Mouse (Mus musculus) lung, postnatal 0 days (tissue): ENCODE data around the gene Cop1. TPM values are rescaled to one million over a fixed set of nuclear protein-coding genes. Genes with fewer than 3 reads are reported as not detected.
A peak's percentile ranks its signal among the peaks of the same experiment; 100 is the strongest.
"Not testable (repeated sequence)": the region's sequence is repeated elsewhere in the genome, so short reads cannot be mapped to it uniquely, and the experiment has no call there.

ENCODE experiments used
- ATAC-seq: fragments of 200-750 bp; cut with Nextera tagmentation; 2 replicates; pipeline ENCODE4 v1.8.0; 2017; ENCODE audit warnings: moderate library complexity
- DNase-seq: peaks from one replicate; pipeline ENCODE4 v3.0.0-alpha.2; 2016; ENCODE audit warnings: low spot score
- H3K27ac ChIP-seq: fragments of 300-500 bp; sonication (generic); 2 replicates; pipeline ENCODE4 v1.5.1; 2014; ENCODE audit warnings: antibody characterized with exemption, mild to moderate bottlenecking, low read length, mixed read lengths
- H3K27me3 ChIP-seq: fragments of 300-500 bp; sonication (generic); replicated peaks from 2 replicates; pipeline ENCODE4 v1.6.1; 2014; ENCODE audit warnings: low read length, mixed read lengths; ENCODE audit not compliant: insufficient read depth
- H3K36me3 ChIP-seq: fragments of 300-500 bp; sonication (generic); 2 replicates; pipeline ENCODE4 v1.6.1; 2014; ENCODE audit warnings: low read length, mixed read lengths; ENCODE audit not compliant: insufficient read depth
- H3K4me1 ChIP-seq: fragments of 300-500 bp; sonication (generic); 2 replicates; pipeline ENCODE4 v1.6.1; 2014; ENCODE audit warnings: antibody characterized with exemption, low read depth, low read length, mixed read lengths; ENCODE audit not compliant: insufficient read depth
- H3K4me2 ChIP-seq: fragments of 300-500 bp; sonication (generic); replicated peaks from 2 replicates; pipeline ENCODE4 v1.6.1; 2014; ENCODE audit warnings: low read depth, mild to moderate bottlenecking, low read length, moderate library complexity, mixed read lengths
- H3K4me3 ChIP-seq: fragments of 300-500 bp; sonication (generic); 2 replicates; pipeline ENCODE4 v1.5.1; 2014; ENCODE audit warnings: low read depth, low read length
- H3K9ac ChIP-seq: fragments of 300-500 bp; sonication (generic); replicated peaks from 2 replicates; pipeline ENCODE4 v1.6.1; 2014; ENCODE audit warnings: low read depth, mild to moderate bottlenecking
- H3K9me3 ChIP-seq: fragments of 300-500 bp; sonication (generic); 2 replicates; pipeline ENCODE4 v1.6.1; 2016; ENCODE audit warnings: low read length, mixed read lengths
- CTCF ChIP-seq: IDR thresholded peaks from 2 replicates; pipeline ENCODE4 v1.5.1; 2016; ENCODE audit warnings: antibody characterized with exemption, mild to moderate bottlenecking
- EP300 ChIP-seq: IDR thresholded peaks from 2 replicates; pipeline ENCODE4 v1.6.1; 2016; ENCODE audit warnings: antibody characterized with exemption, mild to moderate bottlenecking, control low read depth
- WGBS: fragments of 180-500 bp; shearing (Covaris S2); extraction: QIAGEN DNeasy Blood & Tissue Kit; methylation state at CpG from one replicate; pipeline ENCODE4 v1.1.7; 2014; 5-methylcytosine and 5-hydroxymethylcytosine counted together
- polyA plus RNA-seq: library from polyadenylated mRNA; unstranded; fragments of >200 nt; fragmentation: Nextera tagmentation; extraction: Ambion mirVana; gene quantifications from 2 replicates; pipeline ENCODE4 v1.2.1, GENCODE M21; 2015

Cop1 gene
- polyA plus RNA-seq, 1 experiment from 2014 or later = 49.1 TPM

DNA sequence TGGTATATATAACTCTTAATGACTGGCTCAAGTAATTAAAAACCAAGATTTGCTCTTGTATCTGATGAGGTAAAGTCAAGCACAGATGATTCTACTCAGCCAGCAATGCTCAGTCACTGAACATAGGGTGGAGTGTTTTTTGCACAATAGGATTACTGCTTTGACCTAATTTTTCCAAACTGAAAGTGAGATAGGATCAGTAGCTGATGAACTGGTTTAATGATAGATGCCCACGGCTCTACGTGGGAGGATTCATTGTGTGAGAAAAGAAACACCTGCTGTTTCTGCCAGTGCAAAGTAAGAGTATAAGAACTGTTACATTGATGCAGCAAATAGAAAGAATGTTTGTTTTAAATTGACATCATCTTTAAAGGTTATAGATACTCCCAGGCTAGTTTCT is 10.1 kb upstream of the Cop1 start:
- ATAC-seq = no peak
- Histone ChIP-seq H3K27ac (no peak overlapping the region), H3K9me3 (no peaks in the 10 kb centered on the region), H3K4me2 (no peak overlapping the region), H3K36me3 (no peaks in the 10 kb centered on the region), H3K4me3 (no peak overlapping the region), H3K27me3 (no peaks in the 10 kb centered on the region), H3K4me1 (no peaks in the 10 kb centered on the region), H3K9ac (no peak overlapping the region)
- DNase-seq = no peak
- 53% methylated on average over 2 of the region's 2 CpGs for WGBS
- TF ChIP-seq CTCF (no peak), EP300 (no peak)

DNA sequence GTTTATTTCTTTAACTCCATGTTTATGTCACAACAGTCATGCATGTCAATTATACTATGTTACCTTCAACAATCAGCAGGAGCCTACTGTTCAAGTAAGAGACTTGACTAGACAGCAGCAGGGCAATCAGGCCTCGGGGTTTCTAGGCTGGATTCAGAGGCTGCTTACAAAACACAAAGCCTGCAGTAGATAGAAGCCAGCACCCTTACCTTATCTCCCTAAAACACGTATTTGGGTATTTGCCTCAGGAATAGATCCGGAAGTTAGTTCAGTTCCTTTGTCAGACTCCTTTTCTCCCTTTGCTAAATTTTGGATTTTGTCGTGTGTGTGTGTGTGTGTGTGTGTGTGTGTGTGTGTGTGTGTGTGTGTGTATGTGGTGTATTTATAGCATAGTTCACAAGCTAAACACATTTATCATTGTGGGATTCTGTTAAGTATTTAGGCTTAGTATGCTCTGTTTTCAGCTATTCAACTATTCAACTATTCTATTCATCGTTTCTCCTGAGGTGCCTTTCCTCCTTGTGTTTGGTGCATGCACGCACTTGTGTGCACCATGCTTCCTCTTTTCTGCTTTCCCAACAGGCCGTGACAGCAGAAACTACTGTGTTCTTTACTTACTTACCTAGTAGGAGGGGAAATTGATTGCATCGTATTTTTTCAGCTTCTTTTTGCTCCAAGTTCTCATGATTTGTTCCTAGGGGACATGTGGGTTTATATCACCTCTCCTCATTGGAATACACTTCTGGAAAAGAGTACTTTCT is 6.9 kb upstream of the Cop1 start:
- Histone ChIP-seq H3K4me3 (no peak overlapping the region), H3K4me2 (no peak overlapping the region), H3K27me3 (no peaks in the 10 kb centered on the region), H3K27ac (no peak overlapping the region), H3K9ac (no peak overlapping the region), H3K36me3 (no peaks in the 10 kb centered on the region), H3K9me3 (no peaks in the 10 kb centered on the region), H3K4me1 (no peaks in the 10 kb centered on the region)
- TF ChIP-seq EP300 (no peak), CTCF (no peak)
- WGBS = 61% methylated on average over 8 of the region's 8 CpGs
- DNase-seq = peak; percentile 26
- ATAC-seq = no peak

DNA sequence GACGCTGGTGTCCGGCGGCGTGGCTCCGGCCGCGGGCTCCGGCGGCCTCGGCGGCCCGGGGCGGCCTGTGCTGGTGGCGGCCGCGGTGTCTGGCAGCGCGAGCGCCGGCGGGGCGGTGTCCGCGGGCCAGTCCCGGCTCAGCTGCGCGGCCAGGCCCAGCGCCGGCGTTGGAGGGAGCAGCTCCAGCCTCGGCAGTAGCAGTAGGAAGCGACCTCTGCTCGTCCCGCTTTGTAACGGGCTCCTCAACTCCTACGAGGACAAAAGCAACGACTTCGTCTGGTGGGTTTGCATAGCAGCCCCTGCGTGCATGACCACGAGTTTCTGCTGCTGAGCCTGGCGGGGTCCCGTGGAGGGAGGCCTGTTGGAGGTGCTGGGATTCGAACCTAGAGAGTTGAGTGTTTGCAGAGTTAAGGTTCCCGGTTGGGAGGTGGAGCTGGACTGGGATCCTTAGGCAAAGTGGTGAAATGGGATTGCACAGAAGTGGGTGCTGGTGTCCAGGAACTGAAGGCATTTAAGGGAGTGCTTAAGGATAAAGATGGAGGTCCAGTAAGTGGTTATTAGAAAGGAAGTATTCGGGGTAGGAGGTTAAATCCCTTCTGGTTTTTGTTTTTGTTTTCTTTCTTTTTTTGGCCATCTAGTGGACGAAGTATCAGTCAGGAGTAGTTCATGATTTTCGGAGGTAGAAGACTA is 597 bp downstream of the Cop1 start:
- peak; percentile 31; the same call in 1 of the 2 replicates for TF ChIP-seq CTCF
- DNase-seq (peak; percentile 61), ATAC-seq (peak; percentile 77)
- H3K4me2 ChIP-seq = peak overlapping the region; percentile 72
- WGBS = under 1% methylated on average over 16 of the region's 47 CpGs
- H3K27ac ChIP-seq = peak overlapping the region; percentile 97
- H3K4me1 ChIP-seq, H3K36me3 ChIP-seq, H3K9me3 ChIP-seq, H3K27me3 ChIP-seq: not testable (repeated sequence)
- H3K4me3 ChIP-seq = peak overlapping the region; percentile 69
- peak overlapping the region; percentile 58 for H3K9ac ChIP-seq

DNA sequence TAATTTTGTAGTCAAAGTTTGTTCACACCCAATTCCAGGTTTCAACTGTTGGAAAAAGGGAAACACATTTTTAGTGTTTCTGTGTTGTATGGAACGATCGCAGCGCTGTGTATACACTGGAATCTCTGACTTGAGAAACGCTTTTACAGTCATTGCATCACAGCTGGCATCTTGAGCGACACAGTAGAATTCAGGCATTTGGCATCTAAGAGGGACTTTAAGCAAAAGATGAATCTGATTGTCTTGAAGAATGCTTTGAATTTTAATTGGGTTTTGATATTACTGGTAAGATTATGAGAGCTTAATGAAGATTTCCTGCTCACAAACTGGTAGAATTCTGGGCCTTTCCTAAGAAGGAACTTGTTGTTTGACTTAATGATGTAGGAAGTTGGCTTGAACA is 1.3 kb downstream of the Cop1 start:
- Histone ChIP-seq H3K4me2 (peak overlapping the region; percentile 72), H3K9me3 (no peaks in the 10 kb centered on the region), H3K27me3 (no peaks in the 10 kb centered on the region), H3K4me1 (peaks cover 10% of the 10 kb centered on the region; the same call in 1 of the 2 replicates), H3K9ac (0 out of 2 replicates have a peak overlapping the region, but pooled peaks have one; percentile 12), H3K36me3 (no peaks in the 10 kb centered on the region), H3K27ac (peak overlapping the region; percentile 84; the same call in 1 of the 2 replicates), H3K4me3 (peak overlapping the region; percentile 69)
- no peak for ATAC-seq
- WGBS = 4% methylated on average over 5 of the region's 5 CpGs
- TF ChIP-seq EP300 (no peak), CTCF (no peak)
- DNase-seq = peak; percentile 72

DNA sequence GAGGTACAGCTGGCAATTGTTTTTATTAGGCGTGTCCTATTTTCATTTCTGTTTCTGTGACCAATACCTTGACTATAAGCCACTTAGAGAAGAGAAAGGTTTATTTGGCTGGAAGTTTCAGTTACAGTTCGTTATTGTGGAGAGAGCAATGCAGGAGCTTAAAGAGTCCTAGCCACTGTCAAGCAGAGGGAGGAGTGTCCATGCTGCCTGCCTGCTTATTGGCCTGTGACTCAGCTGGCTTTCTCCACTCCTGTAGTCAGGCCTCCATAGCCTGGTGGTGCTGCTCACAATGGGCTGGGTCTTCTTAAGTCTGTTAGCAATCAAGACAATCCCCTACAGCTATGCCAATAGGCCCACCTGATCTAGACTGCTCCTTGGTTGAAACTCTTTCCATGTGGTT is 2.4 kb downstream of the Cop1 start:
- Histone ChIP-seq H3K36me3 (no peaks in the 10 kb centered on the region), H3K9ac (no peak overlapping the region), H3K27me3 (no peaks in the 10 kb centered on the region), H3K9me3 (no peaks in the 10 kb centered on the region), H3K4me1 (peaks cover 10% of the 10 kb centered on the region; the same call in 1 of the 2 replicates), H3K4me3 (no peak overlapping the region), H3K4me2 (0 out of 2 replicates have a peak overlapping the region, but pooled peaks have one; percentile 72), H3K27ac (no peak overlapping the region)
- WGBS = 57% methylated on average over 2 of the region's 2 CpGs
- ATAC-seq = no peak
- DNase-seq = peak; percentile 32
- TF ChIP-seq EP300 (no peak), CTCF (no peak)

DNA sequence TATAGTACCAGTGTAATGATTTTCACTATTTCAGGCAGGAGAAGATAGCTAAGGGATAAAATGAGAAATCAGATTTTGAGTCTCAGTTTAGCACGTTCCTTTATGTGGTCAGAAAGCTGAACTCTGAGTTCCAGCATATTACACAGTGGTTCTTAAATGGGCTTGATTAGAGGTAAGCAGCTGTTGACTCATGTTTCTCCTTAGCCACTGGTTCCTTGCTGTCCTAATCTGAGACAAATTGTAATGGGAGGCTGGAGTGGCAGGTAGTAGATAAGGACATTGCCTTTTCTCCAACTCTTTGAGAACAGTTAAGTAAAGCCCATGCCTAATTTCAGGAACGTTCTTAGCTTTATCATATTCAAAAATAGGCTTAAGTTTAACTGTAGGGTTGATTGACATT is 3.6 kb downstream of the Cop1 start:
- Histone ChIP-seq H3K27ac (no peak overlapping the region), H3K36me3 (no peaks in the 10 kb centered on the region), H3K9me3 (no peaks in the 10 kb centered on the region), H3K4me3 (no peak overlapping the region), H3K9ac (no peak overlapping the region), H3K27me3 (no peaks in the 10 kb centered on the region), H3K4me2 (no peak overlapping the region), H3K4me1 (peaks cover 10% of the 10 kb centered on the region; the same call in 1 of the 2 replicates)
- TF ChIP-seq CTCF = no peak
- TF ChIP-seq EP300 = no peak
- DNase-seq = no peak
- WGBS = 57% methylated on average over 2 of the region's 2 CpGs
- ATAC-seq = no peak
